Mouse (Mus musculus) liver, embryonic 13.5 days (tissue): ENCODE results near the gene Lsm4. TPM values are rescaled to one million over a fixed set of nuclear protein-coding genes. Genes with fewer than 3 reads are reported as not detected.

Experiments used
- ATAC-seq: fragments of 200-750 bp; cut with Nextera tagmentation; 2 replicates; pipeline ENCODE4 v1.8.0; 2017; ENCODE audit warnings: low read depth, mild to moderate bottlenecking, moderate number of reproducible peaks, moderate library complexity
- DNase-seq: peaks from one replicate; pipeline ENCODE4 v3.0.0; 2022
- H3K27ac ChIP-seq: fragments of 300-500 bp; sonication (generic); 2 replicates; pipeline ENCODE4 v1.5.1; 2015; ENCODE audit warnings: moderate library complexity, mild to moderate bottlenecking, inconsistent platforms
- H3K27me3 ChIP-seq: fragments of 300-500 bp; sonication (generic); 2 replicates; pipeline ENCODE4 v1.6.1; 2015; ENCODE audit warnings: mild to moderate bottlenecking, inconsistent platforms
- H3K36me3 ChIP-seq: fragments of 300-500 bp; sonication (generic); 2 replicates; pipeline ENCODE4 v1.6.1; 2015; ENCODE audit warnings: mild to moderate bottlenecking, inconsistent platforms
- H3K4me1 ChIP-seq: fragments of 300-500 bp; sonication (generic); replicated peaks from 2 replicates; pipeline ENCODE4 v1.6.1; 2015; ENCODE audit warnings: inconsistent platforms
- H3K4me2 ChIP-seq: fragments of 300-500 bp; sonication (generic); 2 replicates; pipeline ENCODE4 v1.6.1; 2015; ENCODE audit warnings: inconsistent platforms, mild to moderate bottlenecking, moderate library complexity
- H3K4me3 ChIP-seq: fragments of 300-500 bp; sonication (generic); replicated peaks from 2 replicates; pipeline ENCODE4 v1.5.1; 2015; ENCODE audit warnings: mild to moderate bottlenecking, inconsistent platforms
- H3K9ac ChIP-seq: fragments of 300-500 bp; sonication (generic); 2 replicates; pipeline ENCODE4 v1.6.1; 2015; ENCODE audit warnings: mild to moderate bottlenecking, inconsistent platforms
- H3K9me3 ChIP-seq: fragments of 300-500 bp; sonication (generic); replicated peaks from 2 replicates; pipeline ENCODE4 v1.6.1; 2016; ENCODE audit warnings: inconsistent platforms
- WGBS: fragments of 180-500 bp; shearing (Covaris S2); methylation state at CpG from one replicate; pipeline ENCODE4 v1.1.7; 2015; ENCODE audit not compliant: insufficient replicate concordance; 5-methylcytosine and 5-hydroxymethylcytosine counted together
- polyA plus RNA-seq: library from polyadenylated mRNA; unstranded; fragments of >200 nt; fragmentation: Nextera tagmentation; extraction: Ambion mirVana; gene quantifications from 2 replicates; pipeline ENCODE4 v1.2.1, GENCODE M21; 2015

The Lsm4 gene
- polyA plus RNA-seq, 1 experiment from 2014 or later, result 200 TPM

- no peaks in the 10 kb centered on the region for H3K27me3 ChIP-seq
- H3K9ac ChIP-seq, result no peak overlapping the region
- ATAC-seq (no peak), DNase-seq (no peak)
- no peak overlapping the region for H3K4me3 ChIP-seq
- peaks cover 35% of the 10 kb centered on the region for H3K4me1 ChIP-seq
- H3K4me2 ChIP-seq, result no peak overlapping the region
- H3K36me3 ChIP-seq, result no peaks in the 10 kb centered on the region
- WGBS, result 79% methylated on average over 2 of the region's 2 CpGs
- peak overlapping the region; percentile 30; the same call in 1 of the 2 replicates for H3K27ac ChIP-seq
- no peaks in the 10 kb centered on the region for H3K9me3 ChIP-seq
Measured at GRCm38 (mm10) chr8:70701982-70702841, 29.2 kb downstream of the Lsm4 start.

- H3K9me3 ChIP-seq, result no peaks in the 10 kb centered on the region
- H3K27ac ChIP-seq, result no peak overlapping the region
- DNase-seq, result no peak
- no peak overlapping the region for H3K4me2 ChIP-seq
- peaks cover 29% of the 10 kb centered on the region for H3K4me1 ChIP-seq
- H3K27me3 ChIP-seq, result no peaks in the 10 kb centered on the region
- no peak overlapping the region for H3K4me3 ChIP-seq
- no peak for ATAC-seq
- 66% methylated on average over 3 of the region's 3 CpGs for WGBS
- H3K36me3 ChIP-seq, result no peaks in the 10 kb centered on the region
- no peak overlapping the region for H3K9ac ChIP-seq
Measured at GRCm38 (mm10) chr8:70702842-70703182, 29.8 kb downstream of the Lsm4 start.

- no peaks in the 10 kb centered on the region for H3K36me3 ChIP-seq
- no peak for ATAC-seq
Measured at GRCm38 (mm10) chr8:70703287-70703686, 30.2 kb downstream of the Lsm4 start, which contains the start of gene Iqcn. Iqcn (plus strand) TSS chr8:70703457.

GRCm38 (mm10) chr8:70708281-70708680, 35.2 kb downstream of the Lsm4 start:
- 74% methylated on average over 14 of the region's 14 CpGs for WGBS
- Histone ChIP-seq H3K4me2 (no peak overlapping the region), H3K4me3 (no peak overlapping the region), H3K27me3 (0 out of 2 replicates have a peak, but pooled peaks cover 3% of the 10 kb centered on the region), H3K4me1 (no peaks in the 10 kb centered on the region), H3K9me3 (no peaks in the 10 kb centered on the region), H3K36me3 (no peaks in the 10 kb centered on the region), H3K9ac (no peak overlapping the region), H3K27ac (no peak overlapping the region)
- no peak for DNase-seq
- ATAC-seq, result no peak

More at GRCm38 (mm10) chr8:70703287-70703686, 30.2 kb downstream of the Lsm4 start, which contains the start of gene Iqcn:
- H3K27me3 ChIP-seq, result no peaks in the 10 kb centered on the region
- H3K9ac ChIP-seq, result no peak within 1 kb of the TSS
- no peak within 1 kb of the TSS for H3K4me3 ChIP-seq
- peaks cover 24% of the 10 kb centered on the region for H3K4me1 ChIP-seq
- no peaks in the 10 kb centered on the region for H3K9me3 ChIP-seq
- DNase-seq, result no peak
- no peak within 1 kb of the TSS for H3K4me2 ChIP-seq
- 82% methylated on average over 3 of the region's 3 CpGs for WGBS
- H3K27ac ChIP-seq, result peak within 1 kb of the TSS; percentile 30; the same call in 1 of the 2 replicates

- Histone ChIP-seq H3K4me3 (no peak overlapping the region), H3K27ac (no peak overlapping the region), H3K27me3 (0 out of 2 replicates have a peak, but pooled peaks cover 3% of the 10 kb centered on the region), H3K36me3 (no peaks in the 10 kb centered on the region), H3K4me2 (no peak overlapping the region), H3K4me1 (no peaks in the 10 kb centered on the region), H3K9ac (no peak overlapping the region), H3K9me3 (no peaks in the 10 kb centered on the region)
- ATAC-seq, result no peak
- DNase-seq, result no peak
- 83% methylated on average over 9 of the region's 9 CpGs for WGBS
Measured at GRCm38 (mm10) chr8:70709794-70710193, 36.7 kb downstream of the Lsm4 start.

GRCm38 (mm10) chr8:70710296-70710695, 37.2 kb downstream of the Lsm4 start:
- Histone ChIP-seq H3K27me3 (0 out of 2 replicates have a peak, but pooled peaks cover 3% of the 10 kb centered on the region), H3K36me3 (no peaks in the 10 kb centered on the region), H3K27ac (no peak overlapping the region), H3K4me1 (no peaks in the 10 kb centered on the region), H3K9me3 (no peaks in the 10 kb centered on the region), H3K9ac (no peak overlapping the region), H3K4me2 (no peak overlapping the region), H3K4me3 (no peak overlapping the region)
- 63% methylated on average over 1 of the region's 1 CpGs for WGBS
- no peak for DNase-seq
- no peak for ATAC-seq

GRCm38 (mm10) chr8:70711041-70711440, 38.0 kb downstream of the Lsm4 start:
- ATAC-seq, result no peak
- H3K9ac ChIP-seq, result no peak overlapping the region

GRCm38 (mm10) chr8:70713991-70714390, 40.9 kb downstream of the Lsm4 start:
- peaks cover 4% of the 10 kb centered on the region; the same call in 1 of the 2 replicates for H3K4me1 ChIP-seq
- no peaks in the 10 kb centered on the region for H3K36me3 ChIP-seq
- H3K27me3 ChIP-seq, result peaks cover 6% of the 10 kb centered on the region; the same call in 1 of the 2 replicates
- H3K27ac ChIP-seq, result no peak overlapping the region
- 71% methylated on average over 7 of the region's 7 CpGs for WGBS
- no peak overlapping the region for H3K9ac ChIP-seq
- ATAC-seq (no peak), DNase-seq (no peak)
- no peak overlapping the region for H3K4me2 ChIP-seq
- no peak overlapping the region for H3K4me3 ChIP-seq
- no peaks in the 10 kb centered on the region for H3K9me3 ChIP-seq

More at GRCm38 (mm10) chr8:70711041-70711440, 38.0 kb downstream of the Lsm4 start:
- Histone ChIP-seq H3K4me1 (no peaks in the 10 kb centered on the region), H3K27me3 (0 out of 2 replicates have a peak, but pooled peaks cover 3% of the 10 kb centered on the region), H3K4me2 (no peak overlapping the region), H3K36me3 (no peaks in the 10 kb centered on the region), H3K4me3 (no peak overlapping the region), H3K9me3 (no peaks in the 10 kb centered on the region), H3K27ac (no peak overlapping the region)
- DNase-seq, result no peak
- 65% methylated on average over 11 of the region's 11 CpGs for WGBS

GRCm38 (mm10) chr8:70715086-70715485, 42.0 kb downstream of the Lsm4 start:
- H3K4me1 ChIP-seq, result peaks cover 4% of the 10 kb centered on the region; the same call in 1 of the 2 replicates
- ATAC-seq, result no peak
- no peaks in the 10 kb centered on the region for H3K9me3 ChIP-seq
- WGBS, result 54% methylated on average over 2 of the region's 2 CpGs
- peaks cover 13% of the 10 kb centered on the region; the same call in 1 of the 2 replicates for H3K27me3 ChIP-seq
- H3K9ac ChIP-seq, result no peak overlapping the region
- no peak overlapping the region for H3K4me2 ChIP-seq
- H3K36me3 ChIP-seq, result no peaks in the 10 kb centered on the region
- no peak overlapping the region for H3K4me3 ChIP-seq
- no peak for DNase-seq
- H3K27ac ChIP-seq, result no peak overlapping the region

- no peak for DNase-seq
- no peak overlapping the region for H3K27ac ChIP-seq
- H3K4me1 ChIP-seq, result peaks cover 7% of the 10 kb centered on the region; the same call in 1 of the 2 replicates
- H3K9me3 ChIP-seq, result no peaks in the 10 kb centered on the region
- H3K4me2 ChIP-seq, result no peak overlapping the region
- no peak overlapping the region for H3K9ac ChIP-seq
- H3K27me3 ChIP-seq, result peaks cover 13% of the 10 kb centered on the region; the same call in 1 of the 2 replicates
- ATAC-seq, result no peak
- 72% methylated on average over 40 of the region's 40 CpGs for WGBS
- H3K36me3 ChIP-seq, result no peaks in the 10 kb centered on the region
- no peak overlapping the region for H3K4me3 ChIP-seq
Measured at GRCm38 (mm10) chr8:70716521-70717400, 43.7 kb downstream of the Lsm4 start.

GRCm38 (mm10) chr8:70718297-70718696, 45.2 kb downstream of the Lsm4 start, which contains the start of gene Gm3336:
Gm3336 (plus strand) TSS chr8:70718543.
- WGBS, result 1% methylated on average over 19 of the region's 19 CpGs
- 0 out of 2 replicates have a peak within 1 kb of the TSS, but pooled peaks have one; percentile 24 for H3K4me2 ChIP-seq
- DNase-seq, result peak; percentile 49

More at GRCm38 (mm10) chr8:70718297-70718696, 45.2 kb downstream of the Lsm4 start, which contains the start of gene Gm3336:
- Histone ChIP-seq H3K36me3 (no peaks in the 10 kb centered on the region), H3K27ac (no peak within 1 kb of the TSS), H3K9me3 (no peaks in the 10 kb centered on the region), H3K4me3 (no peak within 1 kb of the TSS), H3K27me3 (peaks cover 13% of the 10 kb centered on the region; the same call in 1 of the 2 replicates), H3K4me1 (peaks cover 7% of the 10 kb centered on the region; the same call in 1 of the 2 replicates), H3K9ac (no peak within 1 kb of the TSS)
- ATAC-seq, result peak; percentile 45; the same call in 1 of the 2 replicates
